Mouse (Mus musculus) liver, adult 2 months (tissue): ENCODE measurements around the gene Krtdap.
A peak's percentile ranks its signal among the peaks of the same experiment; 100 is the strongest.

Experiments used
- CTCF ChIP-seq: fragments of 200-500 bp; IDR thresholded peaks from 2 replicates; pipeline ENCODE4 v1.5.1; 2011; ENCODE audit warnings: low read depth, low read length, control low read depth
- POLR2A ChIP-seq: fragments of 200-500 bp; IDR thresholded peaks from 2 replicates; pipeline ENCODE4 v1.6.1; 2011; ENCODE audit warnings: low read length, control low read depth; ENCODE audit not compliant: insufficient read depth; ENCODE audit errors: extremely low read depth

DNA sequence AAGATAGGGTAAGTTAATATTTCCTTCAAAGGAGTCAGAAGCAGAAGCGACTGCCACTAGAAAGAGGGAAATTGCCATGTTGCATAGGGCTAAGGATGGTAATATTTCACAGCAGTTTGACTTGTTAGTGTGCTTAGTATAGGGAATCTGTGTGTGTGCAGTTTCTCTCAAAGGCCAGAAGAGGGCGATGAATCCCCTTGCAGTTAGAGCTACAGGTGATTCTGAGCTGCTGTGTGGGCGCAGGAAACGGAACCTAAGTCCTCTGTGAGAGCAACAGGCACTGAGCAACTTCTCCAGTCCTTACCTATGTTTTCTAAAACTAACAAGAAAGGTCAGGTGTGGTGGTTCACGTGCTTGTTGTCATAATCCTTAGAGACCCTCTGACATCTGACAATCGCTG, 22.6 kb downstream of the Krtdap start:
- TF ChIP-seq CTCF (peak; percentile 53), POLR2A (no peak)
